Mouse (Mus musculus): ENCODE data around the gene Trap1. TPM values are rescaled to one million over a fixed set of nuclear protein-coding genes. Genes with fewer than 3 reads are reported as not detected.
"Not testable (repeated sequence)": the region's sequence is repeated elsewhere in the genome, so short reads cannot be mapped to it uniquely, and the experiment has no call there.

Trap1 gene
- polyA plus RNA-seq, 1 experiment from 2014 or later = 86.0 TPM

GRCm38 (mm10) chr16:4017466-4017865 lies 60.2 kb downstream of the Trap1 start:
- WGBS = 51% methylated on average over 6 of the region's 6 CpGs
- ATAC-seq (ENCODE audit: low read depth); DNase-seq (ENCODE audit: low spot score); H3K27ac ChIP-seq (replicated peaks; ENCODE audit: low read depth, low read length); H3K27me3 ChIP-seq (replicated peaks; ENCODE audit: control insufficient read depth, insufficient read depth, low read length); H3K4me2 ChIP-seq (ENCODE audit: low read depth, low read length); H3K4me1 ChIP-seq (ENCODE audit: control insufficient read depth, insufficient read depth, low read length); H3K36me3 ChIP-seq (ENCODE audit: control insufficient read depth, insufficient read depth, low read length); H3K9me3 ChIP-seq (ENCODE audit: control insufficient read depth, low read length); H3K9ac ChIP-seq (ENCODE audit: low read depth, low read length); H3K4me3 ChIP-seq (ENCODE audit: low read depth, low read length): not testable (repeated sequence)

GRCm38 (mm10) chr16:4016786-4017185 lies 60.8 kb downstream of the Trap1 start:
- H3K4me3 ChIP-seq (ENCODE audit: low read depth, low read length); H3K27ac ChIP-seq (replicated peaks; ENCODE audit: low read depth, low read length); DNase-seq (ENCODE audit: low spot score); H3K9ac ChIP-seq (ENCODE audit: low read depth, low read length); H3K4me2 ChIP-seq (ENCODE audit: low read depth, low read length); H3K9me3 ChIP-seq (ENCODE audit: control insufficient read depth, low read length); H3K36me3 ChIP-seq (ENCODE audit: control insufficient read depth, insufficient read depth, low read length); H3K27me3 ChIP-seq (replicated peaks; ENCODE audit: control insufficient read depth, insufficient read depth, low read length); ATAC-seq (ENCODE audit: low read depth); H3K4me1 ChIP-seq (ENCODE audit: control insufficient read depth, insufficient read depth, low read length): not testable (repeated sequence)
- WGBS = 77% methylated on average over 17 of the region's 17 CpGs

GRCm38 (mm10) chr16:4014040-4014668 lies 63.5 kb downstream of the Trap1 start:
- Histone ChIP-seq H3K4me1 (ENCODE audit: control insufficient read depth, insufficient read depth, low read length) (no peaks in the 10 kb centered on the region), H3K36me3 (ENCODE audit: control insufficient read depth, insufficient read depth, low read length) (no peaks in the 10 kb centered on the region), H3K9ac (ENCODE audit: low read depth, low read length) (no peak overlapping the region), H3K27me3 (replicated peaks; ENCODE audit: control insufficient read depth, insufficient read depth, low read length) (no peaks in the 10 kb centered on the region), H3K4me3 (ENCODE audit: low read depth, low read length) (no peak overlapping the region), H3K9me3 (ENCODE audit: control insufficient read depth, low read length) (no peaks in the 10 kb centered on the region), H3K4me2 (ENCODE audit: low read depth, low read length) (no peak overlapping the region), H3K27ac (replicated peaks; ENCODE audit: low read depth, low read length) (no peak overlapping the region)
- WGBS = 80% methylated on average over 5 of the region's 5 CpGs
- no peak for ATAC-seq (ENCODE audit: low read depth)
- DNase-seq (ENCODE audit: low spot score) = no peak

- 77% methylated on average over 4 of the region's 4 CpGs for WGBS
- H3K4me3 ChIP-seq (ENCODE audit: low read depth, low read length) = no peak overlapping the region
- no peak for ATAC-seq (ENCODE audit: low read depth)
- H3K9ac ChIP-seq (ENCODE audit: low read depth, low read length) = no peak overlapping the region
- no peak overlapping the region for H3K4me2 ChIP-seq (ENCODE audit: low read depth, low read length)
- no peak overlapping the region for H3K27ac ChIP-seq (replicated peaks; ENCODE audit: low read depth, low read length)
- no peaks in the 10 kb centered on the region for H3K27me3 ChIP-seq (replicated peaks; ENCODE audit: control insufficient read depth, insufficient read depth, low read length)
- H3K4me1 ChIP-seq (ENCODE audit: control insufficient read depth, insufficient read depth, low read length) = no peaks in the 10 kb centered on the region
- H3K9me3 ChIP-seq (ENCODE audit: control insufficient read depth, low read length) = no peaks in the 10 kb centered on the region
- DNase-seq (ENCODE audit: low spot score) = no peak
- no peaks in the 10 kb centered on the region for H3K36me3 ChIP-seq (ENCODE audit: control insufficient read depth, insufficient read depth, low read length)
Measured at GRCm38 (mm10) chr16:4012882-4013570, 64.6 kb downstream of the Trap1 start.

- Histone ChIP-seq H3K4me2 (ENCODE audit: low read depth, low read length) (peak within 1 kb of the TSS; percentile 62), H3K9ac (ENCODE audit: low read depth, low read length) (peak within 1 kb of the TSS; percentile 74), H3K27ac (replicated peaks; ENCODE audit: low read depth, low read length) (peak within 1 kb of the TSS; percentile 86), H3K27me3 (replicated peaks; ENCODE audit: control insufficient read depth, insufficient read depth, low read length) (no peaks in the 10 kb centered on the region), H3K9me3 (ENCODE audit: control insufficient read depth, low read length) (0 out of 2 replicates have a peak, but pooled peaks cover 2% of the 10 kb centered on the region), H3K4me1 (ENCODE audit: control insufficient read depth, insufficient read depth, low read length) (peaks cover 10% of the 10 kb centered on the region), H3K36me3 (ENCODE audit: control insufficient read depth, insufficient read depth, low read length) (peaks cover 29% of the 10 kb centered on the region), H3K4me3 (ENCODE audit: low read depth, low read length) (peak within 1 kb of the TSS; percentile 58)
- DNase-seq (ENCODE audit: low spot score) (peak; percentile 98), ATAC-seq (ENCODE audit: low read depth) (peak; percentile 98)
- 2% methylated on average over 49 of the region's 58 CpGs for WGBS
Measured at GRCm38 (mm10) chr16:4003489-4004398, 73.9 kb downstream of the Trap1 start, which contains the start of gene Slx4. Gene Slx4, minus strand, starts transcription at chr16:4003770.

Small RNA genes within 50 kb of the gene (microRNA-seq; reads per million reads assigned to microRNA genes)
- gene Gm23413 (ENCODE audit: borderline number of aligned reads) = not detected

Other genes starting within 250 kb of the Trap1 start
- gene Olfr15, start 246.9 kb downstream of the Trap1 start, polyA plus RNA-seq (2014; fragmentation: Nextera tagmentation; extraction: Ambion mirVana) = 0.60 and 0.93 TPM in 2 replicates
- gene Zfp174, start 230.6 kb downstream of the Trap1 start, polyA plus RNA-seq (2014; fragmentation: Nextera tagmentation; extraction: Ambion mirVana) = 0.83 and 1.2 TPM in 2 replicates
- 55.4 and 58.2 TPM in 2 replicates for gene Naa60, start 205.5 kb downstream of the Trap1 start, polyA plus RNA-seq (2014; fragmentation: Nextera tagmentation; extraction: Ambion mirVana)
- 7.2 and 8.1 TPM in 2 replicates for gene Zfp597, start 193.3 kb downstream of the Trap1 start, polyA plus RNA-seq (2014; fragmentation: Nextera tagmentation; extraction: Ambion mirVana)
- 3.0 and 3.7 TPM in 2 replicates for gene Gm20695, start 193.2 kb downstream of the Trap1 start, polyA plus RNA-seq (2014; fragmentation: Nextera tagmentation; extraction: Ambion mirVana)
- 7.9 and 8.1 TPM in 2 replicates for gene 1700037C18Rik, start 169.1 kb downstream of the Trap1 start, polyA plus RNA-seq (2014; fragmentation: Nextera tagmentation; extraction: Ambion mirVana)
- 32.0 and 32.2 TPM in 2 replicates for gene Cluap1, start 169.0 kb downstream of the Trap1 start, polyA plus RNA-seq (2014; fragmentation: Nextera tagmentation; extraction: Ambion mirVana)
- 0.67 and 1.1 TPM in 2 replicates for gene Nlrc3, start 101.2 kb downstream of the Trap1 start, polyA plus RNA-seq (2014; fragmentation: Nextera tagmentation; extraction: Ambion mirVana)
- 23.0 and 23.1 TPM in 2 replicates for gene Slx4, start 74.1 kb downstream of the Trap1 start, polyA plus RNA-seq (2014; fragmentation: Nextera tagmentation; extraction: Ambion mirVana)
- gene Dnase1, start 40.9 kb downstream of the Trap1 start, polyA plus RNA-seq (2014; fragmentation: Nextera tagmentation; extraction: Ambion mirVana) = 4.2 and 5.1 TPM in 2 replicates
- 41.6 and 43.0 TPM in 2 replicates for gene Crebbp, start 136.2 kb upstream of the Trap1 start, polyA plus RNA-seq (2014; fragmentation: Nextera tagmentation; extraction: Ambion mirVana)